Mouse (Mus musculus): ENCODE results near the gene Nrn1l. TPM values are rescaled to one million over a fixed set of nuclear protein-coding genes. Genes with fewer than 3 reads are reported as not detected.
A peak's percentile ranks its signal among the peaks of the same experiment; 100 is the strongest.

Gene Nrn1l
- polyA plus RNA-seq, 1 experiment, result 0.77 TPM

- Histone ChIP-seq H3K36me3 (ENCODE audit: control insufficient read depth, insufficient read depth, low read length) (no peaks in the 10 kb centered on the region), H3K4me1 (ENCODE audit: control insufficient read depth, insufficient read depth, low read length) (peaks cover 8% of the 10 kb centered on the region; the same call in 1 of the 2 replicates), H3K4me3 (ENCODE audit: insufficient read depth, low read depth, low read length) (no peak overlapping the region), H3K27me3 (replicated peaks; ENCODE audit: control insufficient read depth, insufficient read depth, low read length) (no peaks in the 10 kb centered on the region), H3K27ac (ENCODE audit: insufficient read depth, low read depth, low read length) (no peak overlapping the region)
- 20% methylated on average over 8 of the region's 8 CpGs for WGBS
- TF ChIP-seq POLR2A (IDR thresholded peaks at IDR 0.05; ENCODE audit: low read depth, low read length), result no peak
- no peak for TF ChIP-seq CTCF (conservative IDR thresholded peaks at IDR 0.05; ENCODE audit: insufficient read depth, insufficient read length, low read depth, low read length)
- no peak for DNase-seq
Observed at GRCm38 (mm10) chr8:105854303-105854702, 39.1 kb upstream of the Nrn1l start.

GRCm38 (mm10) chr8:105854715-105855216 lies 38.6 kb upstream of the Nrn1l start, which contains the start of gene Thap11:
Gene Thap11, plus strand, starts transcription at chr8:105855132.
- peak within 1 kb of the TSS; percentile 63 for H3K4me3 ChIP-seq (ENCODE audit: insufficient read depth, low read depth, low read length)
- no peaks in the 10 kb centered on the region for H3K36me3 ChIP-seq (ENCODE audit: control insufficient read depth, insufficient read depth, low read length)
- H3K27ac ChIP-seq (ENCODE audit: insufficient read depth, low read depth, low read length), result peak within 1 kb of the TSS; percentile 89
- H3K27me3 ChIP-seq (replicated peaks; ENCODE audit: control insufficient read depth, insufficient read depth, low read length), result no peaks in the 10 kb centered on the region
- no peak for TF ChIP-seq POLR2A (IDR thresholded peaks at IDR 0.05; ENCODE audit: low read depth, low read length)
- TF ChIP-seq CTCF (conservative IDR thresholded peaks at IDR 0.05; ENCODE audit: insufficient read depth, insufficient read length, low read depth, low read length), result peak; percentile 82
- peaks cover 8% of the 10 kb centered on the region; the same call in 1 of the 2 replicates for H3K4me1 ChIP-seq (ENCODE audit: control insufficient read depth, insufficient read depth, low read length)
- DNase-seq, result peak; percentile 96
- under 1% methylated on average over 43 of the region's 43 CpGs for WGBS

- peaks cover 8% of the 10 kb centered on the region; the same call in 1 of the 2 replicates for H3K4me1 ChIP-seq (ENCODE audit: control insufficient read depth, insufficient read depth, low read length)
- H3K4me3 ChIP-seq (ENCODE audit: insufficient read depth, low read depth, low read length), result peak overlapping the region; percentile 63
- H3K36me3 ChIP-seq (ENCODE audit: control insufficient read depth, insufficient read depth, low read length), result no peaks in the 10 kb centered on the region
- WGBS, result under 1% methylated on average over 71 of the region's 71 CpGs
- no peak for DNase-seq
- no peak for TF ChIP-seq CTCF (conservative IDR thresholded peaks at IDR 0.05; ENCODE audit: insufficient read depth, insufficient read length, low read depth, low read length)
- no peak for TF ChIP-seq POLR2A (IDR thresholded peaks at IDR 0.05; ENCODE audit: low read depth, low read length)
- no peaks in the 10 kb centered on the region for H3K27me3 ChIP-seq (replicated peaks; ENCODE audit: control insufficient read depth, insufficient read depth, low read length)
- H3K27ac ChIP-seq (ENCODE audit: insufficient read depth, low read depth, low read length), result peak overlapping the region; percentile 89
Observed at GRCm38 (mm10) chr8:105855248-105856167, 37.9 kb upstream of the Nrn1l start.

- H3K27ac ChIP-seq (ENCODE audit: insufficient read depth, low read depth, low read length), result no peak overlapping the region
Observed at GRCm38 (mm10) chr8:105856168-105856835, 37.1 kb upstream of the Nrn1l start.

GRCm38 (mm10) chr8:105858495-105858894 lies 34.9 kb upstream of the Nrn1l start:
- DNase-seq, result no peak
- H3K36me3 ChIP-seq (ENCODE audit: control insufficient read depth, insufficient read depth, low read length), result no peaks in the 10 kb centered on the region
- no peak overlapping the region for H3K27ac ChIP-seq (ENCODE audit: insufficient read depth, low read depth, low read length)
- WGBS, result 85% methylated on average over 5 of the region's 5 CpGs
- H3K4me3 ChIP-seq (ENCODE audit: insufficient read depth, low read depth, low read length), result no peak overlapping the region
- peaks cover 18% of the 10 kb centered on the region; the same call in 1 of the 2 replicates for H3K4me1 ChIP-seq (ENCODE audit: control insufficient read depth, insufficient read depth, low read length)
- H3K27me3 ChIP-seq (replicated peaks; ENCODE audit: control insufficient read depth, insufficient read depth, low read length), result no peaks in the 10 kb centered on the region
- TF ChIP-seq POLR2A (IDR thresholded peaks at IDR 0.05; ENCODE audit: low read depth, low read length) (no peak), CTCF (conservative IDR thresholded peaks at IDR 0.05; ENCODE audit: insufficient read depth, insufficient read length, low read depth, low read length) (no peak)

More at GRCm38 (mm10) chr8:105856168-105856835, 37.1 kb upstream of the Nrn1l start:
- no peaks in the 10 kb centered on the region for H3K27me3 ChIP-seq (replicated peaks; ENCODE audit: control insufficient read depth, insufficient read depth, low read length)
- H3K4me1 ChIP-seq (ENCODE audit: control insufficient read depth, insufficient read depth, low read length), result peaks cover 11% of the 10 kb centered on the region; the same call in 1 of the 2 replicates
- H3K36me3 ChIP-seq (ENCODE audit: control insufficient read depth, insufficient read depth, low read length), result no peaks in the 10 kb centered on the region
- H3K4me3 ChIP-seq (ENCODE audit: insufficient read depth, low read depth, low read length), result peak overlapping the region; percentile 63
- TF ChIP-seq CTCF (conservative IDR thresholded peaks at IDR 0.05; ENCODE audit: insufficient read depth, insufficient read length, low read depth, low read length), result no peak
- no peak for TF ChIP-seq POLR2A (IDR thresholded peaks at IDR 0.05; ENCODE audit: low read depth, low read length)
- DNase-seq, result no peak
- WGBS, result 13% methylated on average over 15 of the region's 15 CpGs

- H3K4me3 ChIP-seq (ENCODE audit: insufficient read depth, low read depth, low read length), result no peak overlapping the region
- no peaks in the 10 kb centered on the region for H3K36me3 ChIP-seq (ENCODE audit: control insufficient read depth, insufficient read depth, low read length)
- H3K27ac ChIP-seq (ENCODE audit: insufficient read depth, low read depth, low read length), result no peak overlapping the region
- no peaks in the 10 kb centered on the region for H3K27me3 ChIP-seq (replicated peaks; ENCODE audit: control insufficient read depth, insufficient read depth, low read length)
- WGBS, result 77% methylated on average over 5 of the region's 5 CpGs
- no peak for TF ChIP-seq POLR2A (IDR thresholded peaks at IDR 0.05; ENCODE audit: low read depth, low read length)
- no peak for TF ChIP-seq CTCF (conservative IDR thresholded peaks at IDR 0.05; ENCODE audit: insufficient read depth, insufficient read length, low read depth, low read length)
- peaks cover 18% of the 10 kb centered on the region; the same call in 1 of the 2 replicates for H3K4me1 ChIP-seq (ENCODE audit: control insufficient read depth, insufficient read depth, low read length)
- DNase-seq, result no peak
Observed at GRCm38 (mm10) chr8:105859314-105859713, 34.1 kb upstream of the Nrn1l start.

Measured in kidney, adult 2 months (tissue).